Mouse (Mus musculus) CH12.LX (cell line): ENCODE measurements around the gene Omg. TPM values are rescaled to one million over a fixed set of nuclear protein-coding genes. Genes with fewer than 3 reads are reported as not detected.

Source experiments
- DNase-seq: peaks from one replicate; pipeline ENCODE4 v3.0.0-alpha.2; 2013; ENCODE audit errors: extremely low read depth
- H3K27ac ChIP-seq: 2 replicates; pipeline ENCODE4 v1.5.1; 2012; ENCODE audit warnings: low read depth, mild to moderate bottlenecking, control low read depth, moderate library complexity; ENCODE audit not compliant: insufficient read depth
- H3K27me3 ChIP-seq: replicated peaks from 2 replicates; pipeline ENCODE3; 2012; ENCODE audit warnings: inconsistent platforms
- H3K36me3 ChIP-seq, 2 experiments: replicated peaks in 1 of 2; 2 replicates each; pipeline versions ENCODE3 to v1.6.1; 2012; ENCODE audit warnings: inconsistent platforms in 1 of 2, low read length in 1 of 2, mild to moderate bottlenecking in 1 of 2, mixed read lengths in 1 of 2, moderate library complexity in 1 of 2; ENCODE audit not compliant: control insufficient read depth in 1 of 2, insufficient read depth in 1 of 2
- H3K4me1 ChIP-seq, 2 experiments: 2 replicates each; pipeline ENCODE4 v1.6.1; 2012; ENCODE audit warnings: inconsistent platforms in 1 of 2, moderate library complexity in 1 of 2; ENCODE audit not compliant: insufficient read depth in 2 of 2, control insufficient read depth in 1 of 2
- H3K4me2 ChIP-seq: 2 replicates; pipeline ENCODE4 v1.6.1; 2012; ENCODE audit warnings: low read depth, mild to moderate bottlenecking, control low read depth; ENCODE audit not compliant: poor library complexity, insufficient read depth, severe bottlenecking
- H3K4me3 ChIP-seq, 3 experiments: fragments of 150-350 bp in 1 of 3; sonication (generic) in 1 of 3; replicated peaks in 1 of 3; 2 replicates each; pipeline versions ENCODE3 to v1.5.1; 2011 to 2012; ENCODE audit warnings: low read depth in 2 of 3, low read length in 2 of 3, mild to moderate bottlenecking in 2 of 3, moderate library complexity in 2 of 3, control low read depth in 1 of 3, improper control_type of control experiment in 1 of 3, inconsistent platforms in 1 of 3, mixed read lengths in 1 of 3; ENCODE audit not compliant: poor library complexity in 1 of 3
- H3K79me2 ChIP-seq: replicated peaks from 2 replicates; pipeline ENCODE4 v1.6.1; 2012; ENCODE audit warnings: mild to moderate bottlenecking, moderate library complexity; ENCODE audit not compliant: control insufficient read depth, poor library complexity, insufficient read depth, severe bottlenecking; ENCODE audit errors: extremely low read depth
- H3K9ac ChIP-seq: 2 replicates; pipeline ENCODE4 v1.6.1; 2012; ENCODE audit warnings: low read depth, mild to moderate bottlenecking, control low read depth, moderate library complexity; ENCODE audit not compliant: insufficient read depth
- H3K9me3 ChIP-seq: replicated peaks from 2 replicates; pipeline ENCODE3; 2012; ENCODE audit warnings: low read length, inconsistent platforms, mixed read lengths
- BHLHE40 ChIP-seq: IDR thresholded peaks from 2 replicates; pipeline ENCODE4 v1.6.1; 2011; ENCODE audit warnings: mild to moderate bottlenecking, low read depth, low read length, improper control_type of control experiment
- CHD1 ChIP-seq: IDR thresholded peaks from 2 replicates; pipeline ENCODE4 v1.6.1; 2012; ENCODE audit warnings: low read depth, low read length, improper control_type of control experiment, inconsistent platforms
- CHD2 ChIP-seq: IDR thresholded peaks from 2 replicates; pipeline ENCODE4 v1.6.1; 2011; ENCODE audit warnings: low read length, improper control_type of control experiment
- CTCF ChIP-seq, 2 experiments: IDR thresholded peaks in 1 of 2; conservative IDR thresholded peaks in 1 of 2; 2 replicates each; pipeline ENCODE4 v1.5.1; 2011 to 2012; ENCODE audit warnings: low read depth in 2 of 2, low read length in 2 of 2, improper control_type of control experiment in 1 of 2, inconsistent platforms in 1 of 2, mild to moderate bottlenecking in 1 of 2, moderate library complexity in 1 of 2
- E2F4 ChIP-seq: IDR thresholded peaks from 2 replicates; pipeline ENCODE4 v1.6.1; 2011; ENCODE audit warnings: low read depth, low read length, improper control_type of control experiment; ENCODE audit not compliant: insufficient replicate concordance
- ELF1 ChIP-seq: IDR thresholded peaks from 2 replicates; pipeline ENCODE4 v1.6.1; 2014; ENCODE audit warnings: low read depth, mild to moderate bottlenecking, inconsistent platforms, low read length, improper control_type of control experiment
- EP300 ChIP-seq: IDR thresholded peaks from 2 replicates; pipeline ENCODE4 v1.6.1; 2011; ENCODE audit warnings: low read length, improper control_type of control experiment
- ETS1 ChIP-seq: conservative IDR thresholded peaks from 2 replicates; pipeline ENCODE4 v1.6.1; 2012; ENCODE audit warnings: low read depth, mild to moderate bottlenecking, inconsistent platforms, low read length, improper control_type of control experiment, moderate library complexity
- GABPA ChIP-seq: IDR thresholded peaks from 2 replicates; pipeline ENCODE4 v1.6.1; 2012; ENCODE audit warnings: low read depth, low read length, improper control_type of control experiment, inconsistent platforms; ENCODE audit not compliant: insufficient replicate concordance
- HCFC1 ChIP-seq: IDR thresholded peaks from 2 replicates; pipeline ENCODE4 v1.6.1; 2012; ENCODE audit warnings: low read depth, mild to moderate bottlenecking, inconsistent platforms, low read length, improper control_type of control experiment
- IRF4 ChIP-seq: IDR thresholded peaks from 2 replicates; pipeline ENCODE4 v1.6.1; 2014; ENCODE audit warnings: low read depth, mild to moderate bottlenecking, inconsistent platforms, low read length, improper control_type of control experiment
- JUN ChIP-seq: IDR thresholded peaks from 2 replicates; pipeline ENCODE4 v1.6.1; 2011; ENCODE audit warnings: low read depth, mild to moderate bottlenecking, low read length, improper control_type of control experiment, moderate library complexity; ENCODE audit not compliant: insufficient read depth
- JUND ChIP-seq: conservative IDR thresholded peaks from 2 replicates; pipeline ENCODE4 v1.6.1; 2011; ENCODE audit warnings: low read depth, low read length, improper control_type of control experiment
- KAT2A ChIP-seq: IDR thresholded peaks from 2 replicates; pipeline ENCODE4 v1.6.1; 2012; ENCODE audit warnings: low read length, improper control_type of control experiment, inconsistent platforms; ENCODE audit not compliant: insufficient replicate concordance
- MAFK ChIP-seq: IDR thresholded peaks from 2 replicates; pipeline ENCODE4 v1.6.1; 2011; ENCODE audit warnings: low read length, improper control_type of control experiment; ENCODE audit not compliant: insufficient replicate concordance
- MAX ChIP-seq: IDR thresholded peaks from 2 replicates; pipeline ENCODE4 v1.6.1; 2011; ENCODE audit warnings: low read length, improper control_type of control experiment
- MAZ ChIP-seq: IDR thresholded peaks from 2 replicates; pipeline ENCODE4 v1.6.1; 2012; ENCODE audit warnings: low read depth, mild to moderate bottlenecking, inconsistent platforms, low read length, improper control_type of control experiment, moderate library complexity
- MEF2A ChIP-seq: IDR thresholded peaks from 2 replicates; pipeline ENCODE4 v1.6.1; 2014; ENCODE audit warnings: low read depth, mild to moderate bottlenecking, inconsistent platforms, low read length, improper control_type of control experiment, borderline replicate concordance
- MXI1 ChIP-seq: IDR thresholded peaks from 2 replicates; pipeline ENCODE4 v1.6.1; 2011; ENCODE audit warnings: mild to moderate bottlenecking, low read depth, low read length, improper control_type of control experiment
- MYC ChIP-seq: IDR thresholded peaks from 2 replicates; pipeline ENCODE4 v1.6.1; 2011; ENCODE audit warnings: low read depth, mild to moderate bottlenecking, improper control_type of control experiment, low read length
- NELFE ChIP-seq: IDR thresholded peaks from 2 replicates; pipeline ENCODE4 v1.6.1; 2011; ENCODE audit warnings: low read depth, low read length, improper control_type of control experiment
- NRF1 ChIP-seq: IDR thresholded peaks from 2 replicates; pipeline ENCODE4 v1.6.1; 2014; ENCODE audit warnings: low read depth, mild to moderate bottlenecking, inconsistent platforms, low read length, improper control_type of control experiment, moderate library complexity
- PAX5 ChIP-seq: IDR thresholded peaks from 2 replicates; pipeline ENCODE4 v1.6.1; 2012; ENCODE audit warnings: low read length, inconsistent platforms, mixed read lengths
- POLR2A ChIP-seq: IDR thresholded peaks from 2 replicates; pipeline ENCODE4 v1.6.1; 2011; ENCODE audit warnings: low read depth, mild to moderate bottlenecking, improper control_type of control experiment, low read length
- POLR2AphosphoS2 ChIP-seq: IDR thresholded peaks from 2 replicates; pipeline ENCODE4 v1.6.1; 2011; ENCODE audit warnings: low read depth, low read length, improper control_type of control experiment
- RAD21 ChIP-seq: IDR thresholded peaks from 2 replicates; pipeline ENCODE4 v1.6.1; 2011; ENCODE audit warnings: low read depth, mild to moderate bottlenecking, low read length, improper control_type of control experiment, moderate library complexity
- RCOR1 ChIP-seq: conservative IDR thresholded peaks from 2 replicates; pipeline ENCODE4 v1.6.1; 2012; ENCODE audit warnings: low read depth, mild to moderate bottlenecking, inconsistent platforms, low read length, improper control_type of control experiment
- SIN3A ChIP-seq: IDR thresholded peaks from 2 replicates; pipeline ENCODE4 v1.6.1; 2012; ENCODE audit warnings: low read length, improper control_type of control experiment, inconsistent platforms
- SMC3 ChIP-seq: IDR thresholded peaks from 2 replicates; pipeline ENCODE4 v1.6.1; 2011; ENCODE audit warnings: low read depth, low read length, improper control_type of control experiment
- TBP ChIP-seq: conservative IDR thresholded peaks from 2 replicates; pipeline ENCODE4 v1.6.1; 2011; ENCODE audit warnings: low read depth, low read length, improper control_type of control experiment
- TCF12 ChIP-seq: IDR thresholded peaks from 2 replicates; pipeline ENCODE4 v1.6.1; 2014; ENCODE audit warnings: low read depth, mild to moderate bottlenecking, inconsistent platforms, low read length, improper control_type of control experiment
- UBTF ChIP-seq: IDR thresholded peaks from 2 replicates; pipeline ENCODE4 v1.6.1; 2012; ENCODE audit warnings: low read depth, mild to moderate bottlenecking, inconsistent platforms, low read length, improper control_type of control experiment, moderate library complexity
- USF1 ChIP-seq: IDR thresholded peaks from 2 replicates; pipeline ENCODE4 v1.6.1; 2014; ENCODE audit warnings: low read depth, mild to moderate bottlenecking, inconsistent platforms, low read length, improper control_type of control experiment
- USF2 ChIP-seq: conservative IDR thresholded peaks from 2 replicates; pipeline ENCODE4 v1.6.1; 2011; ENCODE audit warnings: low read depth, low read length, improper control_type of control experiment
- ZKSCAN1 ChIP-seq: IDR thresholded peaks from 2 replicates; pipeline ENCODE4 v1.6.1; 2012; ENCODE audit warnings: low read depth, inconsistent platforms, low read length, improper control_type of control experiment, borderline replicate concordance
- ZMIZ1 ChIP-seq: IDR thresholded peaks from 2 replicates; pipeline ENCODE4 v1.6.1; 2012; ENCODE audit warnings: low read depth, mild to moderate bottlenecking, inconsistent platforms, low read length, improper control_type of control experiment
- ZNF384 ChIP-seq: IDR thresholded peaks from 2 replicates; pipeline ENCODE4 v1.6.1; 2012; ENCODE audit warnings: low read depth, low read length, improper control_type of control experiment, inconsistent platforms
- dilution Hi-C: fragments of 300-500 bp; cut with MboI; formaldehyde crosslinking; loops from 2 replicates; pipeline ENCODE4 v1.14.3; 2020; ENCODE audit warnings: low sequenced_read_pairs; ENCODE audit not compliant: extremely low pct_unique_long_range_greater_than_20kb, extremely low pct_ligation_motif_present
- in situ Hi-C: fragments of 300-500 bp; cut with MboI; formaldehyde crosslinking; loops from 3 replicates; pipeline ENCODE4 v1.14.3; 2019; ENCODE audit warnings: low sequenced_read_pairs, low pct_ligation_motif_present, low pct_unique_long_range_greater_than_20kb, mixed read lengths
- polyA plus RNA-seq: library from polyadenylated mRNA; unstranded; fragments of >175 nt; gene quantifications from 2 replicates; pipeline ENCODE4 v1.2.1, GENCODE M21; 2012; ENCODE audit warnings: low read depth; ENCODE audit not compliant: insufficient read length
- total RNA-seq, 2 experiments: library from RNA; depleted of rRNA; stranded (reverse); fragments of 300-350 nt in 1 of 2; fragments of >200 nt in 1 of 2; gene quantifications; 2 replicates each; pipeline ENCODE4 v1.2.3; 2012 to 2014

Omg gene
- total and polyA plus RNA-seq, 3 experiments, result 0.09 to 0.17 (median 0.13) TPM

DNA sequence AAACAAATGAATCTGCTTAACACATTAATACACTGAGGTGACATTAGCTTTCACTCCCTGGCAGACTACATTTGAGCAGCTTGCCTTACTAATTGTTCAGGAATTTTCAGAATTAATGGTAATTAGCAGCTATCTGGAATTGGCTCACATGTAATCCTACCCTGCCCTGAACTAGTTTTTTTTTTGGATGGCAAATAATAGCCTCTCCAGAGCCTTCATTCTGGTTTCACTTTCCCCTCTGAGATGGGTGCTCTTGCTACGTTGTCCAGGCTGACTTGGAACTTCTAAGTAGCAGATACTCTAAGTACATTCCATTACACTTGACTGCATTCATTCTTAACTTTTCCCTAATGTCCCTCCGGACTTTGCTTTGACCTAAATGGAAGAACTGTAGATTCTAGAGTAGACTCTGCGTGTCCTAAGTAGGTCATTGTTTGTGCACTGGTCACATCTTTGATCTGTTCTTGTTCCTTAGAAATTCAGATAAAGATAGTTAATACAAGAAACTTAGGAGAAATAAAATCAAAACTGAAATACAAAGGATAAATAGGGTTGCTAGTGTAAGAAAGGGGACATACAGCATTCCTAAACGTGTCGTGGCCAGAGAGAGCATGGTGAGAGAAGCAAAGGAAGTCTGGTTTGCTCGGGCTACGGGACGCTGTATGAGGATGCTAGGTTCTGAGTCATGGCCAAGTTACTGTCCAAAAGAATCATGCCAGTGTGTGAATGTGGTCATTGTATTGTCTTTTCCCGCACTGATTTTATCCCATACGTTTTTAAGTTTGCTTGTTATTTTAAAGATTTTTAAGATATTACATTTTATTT lies 8.7 kb downstream of the Omg start:
- no peak for TF ChIP-seq CTCF (conservative IDR thresholded peaks at IDR 0.05 in 1 of 2, IDR thresholded peaks at IDR 0.05 in 1 of 2; ENCODE audit: low read depth in 2 of 2, low read length in 2 of 2)
- TF ChIP-seq ELF1, result no peak
- no peak for TF ChIP-seq CHD2
- peak; percentile 86 for TF ChIP-seq ZNF384
- no peak for TF ChIP-seq USF2
- TF ChIP-seq JUND, result 0 out of 2 replicates have a peak, but pooled peaks have one; percentile 14
- TF ChIP-seq PAX5, result no peak
- no peak for TF ChIP-seq UBTF
- no peak for TF ChIP-seq E2F4
- TF ChIP-seq NRF1, result no peak
- no peak; the same call in 1 of the 2 replicates for TF ChIP-seq ETS1
- no peak for TF ChIP-seq RAD21
- TF ChIP-seq ZKSCAN1, result no peak
- no peak for TF ChIP-seq TCF12
- no peak; the same call in 1 of the 2 replicates for TF ChIP-seq SIN3A
- TF ChIP-seq RCOR1, result no peak
- TF ChIP-seq JUN, result no peak
- no peak; the same call in 1 of the 2 replicates for TF ChIP-seq HCFC1
- TF ChIP-seq EP300, result no peak; the same call in 1 of the 2 replicates
- no peak for TF ChIP-seq KAT2A
- TF ChIP-seq MAX, result peak; percentile 68
- TF ChIP-seq MXI1, result no peak
- no peak for TF ChIP-seq MAZ
- TF ChIP-seq POLR2AphosphoS2, result no peak
- TF ChIP-seq MEF2A, result peak; percentile 48; the same call in 1 of the 2 replicates
- TF ChIP-seq MYC, result peak; percentile 75
- no peak for TF ChIP-seq SMC3
- peak; percentile 20; the same call in 1 of the 2 replicates for TF ChIP-seq TBP
- TF ChIP-seq POLR2A, result no peak
- TF ChIP-seq USF1, result no peak
- TF ChIP-seq IRF4, result no peak
- no peak for TF ChIP-seq ZMIZ1
- peak; percentile 32; the same call in 1 of the 2 replicates for TF ChIP-seq NELFE
- no peak for TF ChIP-seq GABPA
- peak; percentile 28; the same call in 1 of the 2 replicates for TF ChIP-seq CHD1
- TF ChIP-seq BHLHE40, result no peak
- TF ChIP-seq MAFK, result no peak
- TF ChIP-seq, all 38 proteins: peak for 8
- Histone ChIP-seq H3K4me1 (peaks cover 8 to 28% of the 10 kb centered on the region in 2 experiments), H3K4me2 (peak overlapping the region; percentile 97), H3K27ac (peak overlapping the region; percentile 64), H3K9ac (peak overlapping the region; percentile 97), H3K4me3 (peak overlapping the region in 2 of 3 experiments; percentile 40 to 50), H3K9me3 (no peaks in the 10 kb centered on the region), H3K79me2 (no peaks in the 10 kb centered on the region), H3K36me3 (peaks cover 0 to 3% of the 10 kb centered on the region in 2 experiments), H3K27me3 (no peaks in the 10 kb centered on the region)
- DNase-seq, result peak; percentile 38
- dilution Hi-C loops, result no loop called here
- in situ Hi-C loops, result no loop called here
